Mouse (Mus musculus) B cell, adult 2 months (primary cell): ENCODE measurements around the gene Lsm4.

Source experiments
- DNase-seq, 2 experiments: peaks; one replicate each; pipeline ENCODE4 v3.0.0; 2022

The Lsm4 gene

GRCm38 (mm10) chr8:70673079-70673856, at the start of gene Lsm4:
TSS of gene Lsm4 (plus strand) at chr8:70673248.
- peak; percentile 96 to 97 for DNase-seq

DNA sequence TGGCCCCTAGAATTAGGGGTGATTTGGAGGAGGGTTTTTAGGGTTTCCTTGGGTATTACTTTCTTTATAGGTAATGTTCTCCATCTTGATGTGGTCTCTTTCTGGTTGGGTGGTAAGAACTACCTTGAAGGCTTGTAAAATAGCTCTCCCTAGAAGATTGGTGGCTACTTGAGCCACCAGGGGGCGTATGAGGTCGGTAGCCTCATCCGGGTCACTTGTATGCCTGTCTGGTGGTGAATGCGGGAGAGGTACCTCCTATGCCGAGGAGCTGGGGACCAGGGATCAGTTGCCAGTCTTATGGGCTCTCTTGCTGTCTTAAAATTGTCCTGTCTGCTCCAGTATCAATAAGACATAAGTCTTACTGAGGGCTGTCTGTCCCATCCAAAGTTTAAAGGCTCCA, 47.9 kb upstream of the Lsm4 start:
- DNase-seq: peak; percentile 73 to 74

GRCm38 (mm10) chr8:70627041-70627440, 46.0 kb upstream of the Lsm4 start:
- no peak for DNase-seq

GRCm38 (mm10) chr8:70628986-70629490, 44.0 kb upstream of the Lsm4 start:
- no peak for DNase-seq

DNA sequence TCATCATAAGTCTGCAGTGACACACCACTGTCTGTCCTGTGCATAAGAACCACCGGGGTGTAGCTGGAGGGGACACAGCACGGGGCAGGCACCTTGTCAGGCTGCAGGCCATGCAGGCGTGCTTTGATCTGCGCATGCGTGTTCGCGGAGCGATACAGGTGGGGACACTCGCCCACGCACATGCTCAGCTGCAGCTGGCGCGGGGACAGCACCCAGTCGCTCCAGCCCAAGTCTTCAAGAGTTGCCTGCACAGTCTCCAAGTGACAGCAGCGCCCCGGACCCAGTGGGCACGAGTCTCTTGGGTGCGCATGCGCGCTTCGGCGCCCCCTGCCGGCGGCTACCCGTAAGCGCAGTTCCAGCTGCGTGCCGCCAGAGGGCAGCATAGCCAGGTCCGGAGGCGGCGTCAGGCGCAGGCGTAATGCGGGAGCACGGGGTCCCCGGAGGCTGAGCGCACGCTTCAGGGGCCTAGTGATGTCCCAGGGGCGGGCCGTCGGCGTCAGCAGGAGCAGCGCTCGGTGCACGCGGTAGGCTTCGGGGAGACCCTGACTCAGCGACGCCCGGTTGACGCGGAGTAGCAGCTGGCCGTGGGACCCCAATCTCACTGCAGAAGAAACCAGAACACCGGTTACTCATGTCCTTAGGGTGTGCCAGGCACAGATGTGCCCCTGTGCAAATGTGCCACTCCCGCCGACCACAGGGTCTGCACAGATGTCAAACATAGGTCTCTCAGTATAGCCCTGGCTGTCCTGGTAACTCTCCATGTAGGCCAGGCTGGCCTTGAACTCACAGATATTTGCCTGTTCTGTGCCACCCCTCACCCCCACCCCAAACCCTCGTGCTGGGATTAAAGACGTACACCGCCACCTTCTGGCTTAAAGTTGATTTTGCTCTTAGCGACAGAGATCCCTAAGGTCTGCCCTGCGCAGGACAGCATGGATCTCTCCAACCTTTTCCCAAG, 43.2 kb upstream of the Lsm4 start:
- peak; percentile 96 to 97 for DNase-seq

DNA sequence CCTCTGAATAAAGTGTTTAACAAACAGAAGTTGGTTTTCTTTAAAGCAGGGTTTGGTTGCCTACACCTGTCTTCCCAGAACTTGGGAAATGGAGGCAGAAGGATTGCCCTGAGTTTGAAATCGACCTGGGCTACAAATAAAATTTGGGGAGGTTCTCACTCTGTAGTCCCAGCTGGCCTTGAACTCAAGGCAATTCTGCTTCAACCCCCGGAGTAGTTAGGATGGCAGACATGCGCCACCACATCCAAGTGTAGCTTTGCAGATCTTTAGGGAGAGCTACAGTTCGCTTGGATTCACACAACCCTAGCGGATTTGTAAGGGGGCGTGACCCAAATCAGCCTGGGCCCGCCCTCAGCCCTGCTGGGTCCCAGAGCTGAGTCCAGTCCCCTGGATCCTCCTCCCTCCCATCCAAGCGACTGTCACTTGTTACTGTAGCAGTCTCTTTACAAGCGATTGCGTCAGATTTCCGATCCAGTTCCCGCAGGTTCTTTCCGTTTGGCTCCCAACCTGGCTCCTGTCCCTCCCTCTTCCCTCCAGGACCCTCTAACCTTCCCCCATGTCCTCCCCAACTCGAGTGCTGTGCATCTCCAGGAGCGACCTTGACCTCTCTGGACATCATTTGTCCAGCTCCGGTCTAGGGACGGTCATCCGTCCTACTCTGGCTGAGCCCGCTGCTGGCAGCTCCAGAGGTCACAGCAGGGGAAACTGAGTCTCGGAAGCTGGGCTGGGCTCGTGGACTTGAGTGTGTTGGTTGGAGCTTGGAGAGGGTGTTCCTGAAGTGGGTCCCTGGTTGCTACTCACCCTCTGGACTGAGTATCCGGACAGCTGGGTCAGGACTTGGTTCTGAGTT, 42.3 kb upstream of the Lsm4 start:
- DNase-seq: peak in 1 of 2 experiments; percentile 32

- no peak for DNase-seq
These were observed 41.6 kb upstream of the Lsm4 start for GRCm38 (mm10) chr8:70631436-70631835.

- no peak for DNase-seq
These were observed 40.6 kb upstream of the Lsm4 start, which contains the start of gene Gdf15 for GRCm38 (mm10) chr8:70632346-70632892. TSS of gene Gdf15 (minus strand) at chr8:70632456.

DNA sequence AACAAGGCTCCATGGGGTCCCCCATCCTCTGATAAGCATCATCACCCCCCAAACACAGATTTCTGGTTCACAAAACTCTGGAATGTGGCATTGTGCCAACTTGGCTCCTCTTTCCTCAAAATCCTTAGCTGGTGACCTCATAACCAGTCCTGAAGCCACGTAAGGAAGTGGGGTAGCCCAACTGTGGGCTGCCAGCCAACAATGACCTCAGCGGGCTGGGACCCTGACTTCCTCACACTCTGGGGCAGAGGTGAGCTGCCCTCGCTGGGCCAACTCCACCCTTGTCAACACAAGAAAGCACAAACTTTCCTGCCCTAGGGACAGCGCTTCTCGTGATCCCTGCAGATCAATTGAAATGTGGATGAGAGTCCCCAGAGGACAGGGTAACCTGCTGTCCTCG, 39.0 kb upstream of the Lsm4 start:
- no peak for DNase-seq

DNA sequence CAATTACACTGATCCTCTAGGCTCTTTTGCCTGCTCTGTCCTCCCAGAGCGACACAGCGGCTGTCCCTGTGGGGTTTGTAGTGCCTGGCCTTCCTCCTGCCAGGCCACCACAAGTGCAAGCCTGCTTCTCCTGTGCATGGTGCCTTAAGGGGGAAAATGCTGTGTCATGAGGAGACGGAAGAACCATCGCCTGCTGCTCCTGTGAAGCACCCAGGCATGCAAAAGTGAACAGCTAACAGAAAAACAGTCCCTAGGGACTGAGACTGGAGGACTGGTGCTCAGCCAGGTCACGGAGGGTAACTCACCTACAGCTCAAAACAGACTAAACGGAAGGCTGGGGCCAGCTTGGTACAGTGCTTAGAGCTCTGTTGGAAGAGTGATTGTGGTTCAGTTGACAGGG, 37.5 kb upstream of the Lsm4 start:
- DNase-seq: peak; percentile 57 to 61

DNA sequence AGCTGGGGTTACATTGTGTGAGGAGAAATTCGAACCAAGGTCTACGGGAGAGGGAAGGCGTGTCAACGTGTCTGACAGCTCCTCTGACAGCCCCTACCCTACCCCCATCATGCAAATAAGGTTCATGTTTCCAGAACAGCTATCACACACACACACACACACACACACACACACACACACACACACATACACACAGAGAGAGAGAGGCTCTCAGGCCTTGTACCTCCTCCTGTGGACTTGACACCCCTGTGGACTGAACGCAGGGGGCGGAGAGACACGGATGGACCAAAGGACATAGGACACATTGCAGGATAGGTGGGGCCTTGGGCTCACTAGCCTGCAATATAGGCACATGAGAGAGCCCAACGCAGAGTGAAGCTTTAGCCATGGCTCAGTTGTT, 36.2 kb upstream of the Lsm4 start:
- peak; percentile 35 to 36 for DNase-seq

- DNase-seq: no peak
These were observed 34.3 kb upstream of the Lsm4 start for GRCm38 (mm10) chr8:70638752-70639151.

DNA sequence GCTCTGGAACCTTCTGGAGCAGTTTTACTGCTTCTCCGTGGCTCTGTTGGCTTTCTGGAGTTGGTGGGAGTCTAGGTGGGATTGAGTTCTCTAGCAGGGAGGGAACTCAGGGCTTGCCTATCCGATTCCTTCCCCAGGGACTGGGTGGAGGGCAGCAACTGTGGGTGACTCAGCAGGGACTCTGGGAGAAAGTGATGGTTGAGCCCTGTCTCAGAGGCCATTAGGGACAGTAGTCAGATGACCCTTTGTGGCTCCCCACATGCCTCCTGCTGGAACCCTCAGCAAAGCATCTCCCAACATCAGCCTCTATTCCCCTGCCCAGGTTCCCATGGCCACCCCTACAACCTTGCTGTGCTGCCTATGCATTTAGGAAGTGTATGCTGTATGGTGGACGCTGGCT, 30.0 kb upstream of the Lsm4 start:
- DNase-seq: no peak

DNA sequence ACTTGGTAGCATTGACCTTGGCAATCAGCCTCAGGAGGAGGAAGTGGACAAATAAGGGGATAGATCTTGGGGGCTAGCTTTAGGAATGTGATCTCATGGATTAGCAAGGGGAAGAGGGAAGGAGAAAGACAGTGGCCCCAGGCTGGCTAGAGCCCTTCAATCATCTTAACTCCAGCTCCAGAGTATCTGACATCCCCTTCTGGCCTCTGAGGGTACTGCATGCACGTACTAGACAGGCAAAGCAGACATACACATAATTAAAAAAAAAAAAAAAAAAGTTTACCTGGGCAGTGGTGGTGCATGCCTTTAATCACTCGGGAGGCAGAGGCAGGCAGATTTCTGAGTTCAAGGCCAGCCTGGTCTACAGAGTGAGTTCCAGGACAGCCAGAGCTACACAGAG, 29.0 kb upstream of the Lsm4 start:
- peak; percentile 62 to 65 for DNase-seq

GRCm38 (mm10) chr8:70645501-70646224, 27.4 kb upstream of the Lsm4 start:
- DNase-seq: no peak

- no peak for DNase-seq
These were observed 26.7 kb upstream of the Lsm4 start for GRCm38 (mm10) chr8:70646369-70646768.

DNA sequence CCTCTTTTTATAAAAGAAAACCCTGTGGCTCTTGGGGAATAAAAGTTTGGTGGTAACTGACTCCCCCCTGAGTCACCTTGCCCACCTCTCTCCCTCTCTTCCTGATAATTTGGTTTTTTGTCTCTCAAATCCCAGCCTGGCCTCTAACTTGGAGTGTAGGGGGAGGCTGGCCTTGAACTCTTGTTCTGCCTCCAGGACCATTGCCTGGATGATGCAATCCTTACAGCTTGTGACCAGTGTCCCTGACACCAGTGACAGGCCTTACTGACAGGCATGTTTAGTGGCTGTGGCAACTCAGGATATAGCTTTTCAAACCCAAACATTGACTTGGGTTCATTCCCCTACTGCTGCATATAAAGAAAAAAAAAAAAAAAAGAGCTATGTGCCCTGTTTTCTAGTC, 26.3 kb upstream of the Lsm4 start:
- no peak for DNase-seq

DNA sequence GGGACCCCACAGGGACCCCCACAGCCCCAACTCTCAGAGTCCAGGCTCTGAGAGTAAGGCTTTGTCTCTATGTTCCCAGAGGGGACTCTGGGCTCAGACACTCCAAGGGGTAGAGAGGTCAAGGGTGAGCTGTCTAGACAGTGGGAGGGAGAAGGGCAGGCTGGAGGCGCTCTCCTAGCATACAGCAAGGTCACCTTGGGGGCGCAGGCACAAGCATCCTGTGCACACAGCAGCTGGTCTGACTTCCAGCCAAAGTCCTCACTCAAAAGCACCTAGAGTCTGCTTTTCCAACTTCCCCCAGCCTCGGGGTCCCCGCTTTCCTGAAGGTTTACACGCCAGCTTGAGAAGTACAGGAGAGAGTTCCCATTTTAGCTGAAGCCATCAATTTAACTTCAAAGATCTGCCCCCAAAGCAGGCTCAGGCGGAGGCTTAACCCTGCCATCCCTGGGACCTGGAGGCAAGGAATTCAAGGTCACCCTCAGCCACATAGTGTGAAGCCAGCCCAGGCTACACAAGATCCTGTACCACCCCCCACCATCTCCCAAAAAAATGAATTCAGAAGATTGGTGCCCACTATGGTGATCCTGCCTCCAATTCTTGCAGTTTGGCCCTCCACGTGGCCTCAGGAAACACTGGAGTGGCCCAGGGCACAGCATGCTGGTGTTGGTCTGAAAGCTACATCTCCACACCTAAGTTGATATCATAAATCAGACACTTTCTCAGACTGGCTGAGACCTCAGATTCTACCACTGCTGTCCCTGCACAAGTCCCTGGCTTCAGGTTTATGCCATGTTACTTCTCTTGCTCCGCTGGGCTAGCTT, 25.5 kb upstream of the Lsm4 start:
- DNase-seq: no peak

DNA sequence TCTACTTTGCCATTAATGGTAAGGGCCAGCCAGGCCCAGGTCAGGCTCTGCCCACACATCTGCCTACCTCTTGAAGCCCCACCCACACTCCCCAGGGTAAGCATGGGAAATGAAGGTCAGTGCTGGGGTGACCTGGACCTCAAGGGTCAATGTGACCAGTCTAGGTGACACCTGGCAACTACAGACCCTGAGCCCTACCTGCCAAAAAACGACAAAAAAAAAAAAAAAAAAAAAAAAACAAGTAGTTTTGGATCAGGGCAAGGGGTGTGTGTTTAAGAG, 24.9 kb upstream of the Lsm4 start:
- DNase-seq: no peak

- DNase-seq: no peak
These were observed 24.1 kb upstream of the Lsm4 start for GRCm38 (mm10) chr8:70648921-70649320.

DNA sequence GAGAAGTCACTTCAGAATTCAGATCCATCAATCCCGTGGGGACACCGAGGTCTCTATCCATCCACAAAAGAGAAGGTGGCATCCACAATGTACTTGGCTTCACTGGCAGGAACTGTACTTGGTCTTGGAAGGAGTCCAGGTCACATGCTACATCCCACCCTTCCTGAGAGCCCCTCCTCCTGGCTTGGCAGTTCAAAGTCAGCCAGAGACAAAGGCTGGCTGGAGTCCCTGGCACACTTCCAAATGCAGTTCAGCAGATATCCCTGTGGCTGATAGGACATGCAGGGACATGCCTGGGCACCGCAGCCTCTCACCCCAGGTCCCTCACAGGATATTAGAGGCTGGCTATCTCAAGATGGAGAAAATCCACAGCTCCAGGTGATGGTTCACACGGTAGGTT, 23.7 kb upstream of the Lsm4 start:
- no peak for DNase-seq
